Mouse (Mus musculus) urinary bladder, postnatal 4 days (tissue): Measurements from ENCODE around the gene Prkd1.

ENCODE experiments used
- DNase-seq, 2 experiments: peaks; one replicate each; pipeline ENCODE4 v3.0.0; 2021 to 2022; ENCODE audit warnings: low spot score in 2 of 2

The Prkd1 gene

GRCm38 (mm10) chr12:50430129-50430703 is 218.7 kb downstream of the Prkd1 start:
- no peak for DNase-seq

DNA sequence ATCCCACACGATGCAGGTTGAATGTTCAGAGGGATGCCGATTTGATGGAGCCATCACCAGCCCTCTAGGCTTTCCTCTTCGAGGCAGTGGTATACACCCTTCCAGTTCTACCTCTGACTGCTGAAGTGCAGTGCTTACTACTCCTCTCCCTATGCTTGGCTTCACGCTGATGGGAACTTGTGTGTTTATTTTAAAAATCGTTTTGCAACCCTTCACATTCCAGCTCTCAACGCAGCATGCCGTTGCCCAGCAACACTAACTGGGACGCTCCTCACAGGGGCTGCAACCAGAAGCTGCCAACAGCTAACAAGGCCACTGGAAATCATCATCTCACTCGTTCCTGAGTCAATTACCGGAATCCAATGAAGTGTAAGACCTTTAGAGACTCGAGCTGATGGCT is 296.5 kb downstream of the Prkd1 start:
- DNase-seq = no peak

GRCm38 (mm10) chr12:50333182-50333581 is 315.7 kb downstream of the Prkd1 start:
- DNase-seq = no peak

DNA sequence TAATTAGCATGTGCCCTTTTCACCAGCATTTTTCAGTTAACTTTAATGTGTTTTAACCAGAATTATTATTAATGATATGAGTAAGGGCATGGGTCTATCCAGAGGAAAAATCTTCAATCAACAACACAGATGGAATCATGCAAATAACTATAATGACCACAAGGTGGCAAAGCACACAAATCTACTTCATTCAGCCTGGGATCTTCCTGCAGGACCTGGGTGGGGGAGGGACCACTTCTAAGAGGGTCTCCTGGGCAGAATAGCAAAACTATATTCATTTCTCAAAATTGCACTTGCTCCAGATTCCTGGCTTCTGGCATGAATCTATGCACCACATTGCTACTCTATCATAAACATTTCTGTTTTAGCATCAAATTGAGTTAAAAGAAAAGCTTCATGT is 334.3 kb downstream of the Prkd1 start:
- DNase-seq = no peak

- no peak for DNase-seq
Measured at GRCm38 (mm10) chr12:50309276-50309675, 339.6 kb downstream of the Prkd1 start.

DNA sequence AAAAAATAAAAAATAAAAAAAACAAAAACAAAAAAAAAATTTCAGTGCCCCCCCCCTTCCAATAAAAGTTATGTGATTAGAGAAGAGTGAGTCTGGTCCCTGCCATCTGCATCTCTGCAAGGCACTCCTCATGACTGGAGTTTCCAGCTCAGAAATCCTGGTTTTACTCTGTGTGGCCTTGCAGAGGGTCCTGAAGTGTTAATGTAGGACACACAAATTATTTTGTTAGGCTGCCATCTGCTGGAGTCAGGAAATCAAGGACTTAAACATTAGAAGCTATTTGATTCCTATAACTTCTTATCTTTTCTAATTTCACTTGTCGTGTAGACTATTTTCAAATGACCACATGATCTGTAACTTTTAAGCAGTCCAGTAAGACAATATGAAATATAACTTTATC is 347.6 kb downstream of the Prkd1 start:
- DNase-seq = no peak

- no peak for DNase-seq
Measured at GRCm38 (mm10) chr12:50296067-50296466, 352.8 kb downstream of the Prkd1 start.

DNA sequence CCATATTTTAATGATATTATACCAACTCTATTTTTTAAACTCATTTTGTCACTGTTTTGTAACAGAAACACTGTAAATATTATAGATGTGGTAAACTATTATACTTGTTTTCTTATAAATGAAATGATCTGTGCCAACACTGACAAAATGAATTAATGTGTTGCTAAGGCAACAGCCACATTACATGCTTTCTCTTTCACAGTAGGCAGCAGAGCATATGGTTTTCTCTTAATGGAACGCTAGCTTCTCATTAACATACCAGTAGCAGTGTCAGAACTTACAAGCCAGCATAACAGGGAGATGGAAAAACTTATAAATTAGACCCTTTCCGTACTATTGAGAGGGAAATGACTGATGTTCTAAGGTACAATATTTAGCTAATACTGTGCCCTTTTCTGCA is 353.3 kb downstream of the Prkd1 start:
- no peak for DNase-seq

DNA sequence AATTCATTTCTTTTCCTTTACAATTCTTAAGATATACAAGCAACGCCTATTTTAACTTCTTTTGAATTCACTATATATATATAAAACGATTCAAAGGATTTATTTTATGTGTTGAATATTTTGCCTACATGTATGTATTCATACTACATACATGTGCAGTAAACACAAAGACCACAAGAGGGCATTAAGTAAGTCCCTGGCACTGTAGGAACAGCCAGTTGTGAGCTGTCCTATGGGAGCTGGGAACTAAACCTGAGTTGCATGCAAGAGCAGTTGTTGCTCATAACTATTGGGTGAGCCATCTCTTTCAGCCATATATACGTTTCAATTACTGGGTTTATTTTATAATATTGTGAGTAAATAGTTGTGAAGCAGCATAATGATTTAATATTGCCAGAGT is 356.1 kb downstream of the Prkd1 start:
- no peak for DNase-seq
